Mouse (Mus musculus): ENCODE results near the gene Myh7. TPM values are rescaled to one million over a fixed set of nuclear protein-coding genes. Genes with fewer than 3 reads are reported as not detected.
A peak's percentile ranks its signal among the peaks of the same experiment; 100 is the strongest.

Gene Myh7
- total and polyA plus RNA-seq, 3 experiments, result 0.08 TPM; not detected in 2

DNA sequence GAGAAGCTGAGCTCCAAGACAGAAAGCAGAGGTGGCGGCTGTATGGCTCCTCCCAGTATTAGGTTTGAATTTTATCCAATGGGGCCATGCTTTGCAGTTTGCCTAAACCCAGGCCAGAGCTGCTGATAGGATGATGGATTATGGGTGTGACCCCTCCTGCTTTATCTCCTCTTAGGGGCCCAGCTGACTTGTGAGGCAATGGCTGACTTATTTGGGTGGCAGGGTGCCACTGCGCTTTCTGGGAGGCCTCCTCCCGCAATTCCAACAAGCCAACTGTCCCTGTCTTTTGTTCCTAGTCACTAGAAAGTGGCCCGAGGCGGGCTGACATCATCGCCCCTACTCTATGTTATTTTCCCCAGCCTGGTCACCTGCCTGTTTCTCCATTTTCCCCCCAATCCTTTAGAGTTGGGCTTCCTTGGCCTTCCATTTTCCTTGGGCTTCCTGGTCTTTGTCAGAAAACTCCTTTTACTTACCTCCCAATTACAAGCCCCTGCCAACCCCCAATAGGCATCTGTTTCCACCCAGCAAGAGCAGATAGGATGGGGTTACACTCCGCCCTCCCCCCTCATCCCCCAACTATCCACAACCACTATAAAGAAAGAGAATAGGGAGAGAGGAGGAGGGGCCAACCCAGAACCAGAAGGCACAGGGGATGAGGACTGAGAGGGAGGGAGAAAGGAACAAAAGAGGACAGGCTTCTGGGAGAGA is 69.6 kb downstream of the Myh7 start:
- H3K36me3 ChIP-seq (replicated peaks in 1 of 2; ENCODE audit: control insufficient read depth in 1 of 2, insufficient read depth in 1 of 2, low read length in 1 of 2), result no peaks in the 10 kb centered on the region
- in situ Hi-C loops (cut with MboI; ENCODE audit: low pct_ligation_motif_present, low pct_unique_long_range_greater_than_20kb, low sequenced_read_pairs), result no loop called here
- H3K4me1 ChIP-seq (ENCODE audit: control insufficient read depth in 1 of 2, insufficient read depth in 2 of 2), result peaks cover 0 to 5% of the 10 kb centered on the region in 2 experiments; a peak in 1 of 4 replicates
- H3K4me2 ChIP-seq (ENCODE audit: insufficient read depth, low read depth, poor library complexity, severe bottlenecking), result peak overlapping the region; percentile 39; the same call in 1 of the 2 replicates
- H3K9me3 ChIP-seq (replicated peaks; ENCODE audit: low read length), result peaks cover 4% of the 10 kb centered on the region
- H3K27me3 ChIP-seq (replicated peaks), result peaks cover 94% of the 10 kb centered on the region
- dilution Hi-C loops (cut with MboI; ENCODE audit: extremely low pct_ligation_motif_present, extremely low pct_unique_long_range_greater_than_20kb, low sequenced_read_pairs), result no loop called here
- no peak for TF ChIP-seq GABPA (IDR thresholded peaks at IDR 0.05; ENCODE audit: insufficient replicate concordance, low read depth, low read length)
- TF ChIP-seq MAZ (IDR thresholded peaks at IDR 0.05; ENCODE audit: low read depth, low read length), result no peak
- no peak for TF ChIP-seq USF1 (IDR thresholded peaks at IDR 0.05; ENCODE audit: low read depth, low read length)
- no peak for TF ChIP-seq HCFC1 (IDR thresholded peaks at IDR 0.05; ENCODE audit: low read depth, low read length)
- no peak for TF ChIP-seq PAX5 (IDR thresholded peaks at IDR 0.05; ENCODE audit: low read length)
- no peak for TF ChIP-seq NELFE (IDR thresholded peaks at IDR 0.05; ENCODE audit: low read depth, low read length)
- H3K9ac ChIP-seq (ENCODE audit: insufficient read depth, low read depth), result no peak overlapping the region
- no peak for DNase-seq (ENCODE audit: extremely low read depth)
- no peak overlapping the region for H3K4me3 ChIP-seq (replicated peaks in 1 of 3; ENCODE audit: low read depth in 2 of 3, low read length in 2 of 3, poor library complexity in 1 of 3)
- H3K27ac ChIP-seq (ENCODE audit: insufficient read depth, low read depth), result no peak overlapping the region
- H3K79me2 ChIP-seq (replicated peaks; ENCODE audit: control insufficient read depth, extremely low read depth, insufficient read depth, poor library complexity, severe bottlenecking), result no peaks in the 10 kb centered on the region

Other genes starting within 250 kb of the Myh7 start
- gene Slc7a8, start 212.7 kb downstream of the Myh7 start, total RNA-seq (2012; rRNA removed), result 0.08 and 0.13 TPM in 2 replicates
- not detected in 2 replicates for gene Slc7a8, start 212.7 kb downstream of the Myh7 start, total RNA-seq (2014; rRNA removed)
- gene Slc7a8, start 212.7 kb downstream of the Myh7 start, polyA plus RNA-seq (2012; ENCODE audit: insufficient read length, low read depth), result 0.16 and 0.17 TPM in 2 replicates
- not detected in 2 replicates for gene Rnf212b, start 180.5 kb downstream of the Myh7 start, total RNA-seq (2012; rRNA removed)
- not detected in 2 replicates for gene Rnf212b, start 180.5 kb downstream of the Myh7 start, total RNA-seq (2014; rRNA removed)
- gene Rnf212b, start 180.5 kb downstream of the Myh7 start, polyA plus RNA-seq (2012; ENCODE audit: insufficient read length, low read depth), result not detected in 2 replicates
- gene Homez, start 123.7 kb downstream of the Myh7 start, total RNA-seq (2012; rRNA removed), result 2.3 and 3.7 TPM in 2 replicates
- 3.5 TPM in 2 replicates for gene Homez, start 123.7 kb downstream of the Myh7 start, total RNA-seq (2014; rRNA removed)
- 2.3 and 7.2 TPM in 2 replicates for gene Homez, start 123.7 kb downstream of the Myh7 start, polyA plus RNA-seq (2012; ENCODE audit: insufficient read length, low read depth)
- 1.3 and 1.6 TPM in 2 replicates for gene Ppp1r3e, start 117.1 kb downstream of the Myh7 start, total RNA-seq (2012; rRNA removed)
- 0.51 and 0.55 TPM in 2 replicates for gene Ppp1r3e, start 117.1 kb downstream of the Myh7 start, total RNA-seq (2014; rRNA removed)
- 1.2 and 1.4 TPM in 2 replicates for gene Ppp1r3e, start 117.1 kb downstream of the Myh7 start, polyA plus RNA-seq (2012; ENCODE audit: insufficient read length, low read depth)
- 4.8 and 6.2 TPM in 2 replicates for gene Bcl2l2, start 111.2 kb downstream of the Myh7 start, total RNA-seq (2012; rRNA removed)
- 0.32 and 0.50 TPM in 2 replicates for gene Bcl2l2, start 111.2 kb downstream of the Myh7 start, total RNA-seq (2014; rRNA removed)
- gene Bcl2l2, start 111.2 kb downstream of the Myh7 start, polyA plus RNA-seq (2012; ENCODE audit: insufficient read length, low read depth), result 0.46 and 0.76 TPM in 2 replicates
- 0.13 TPM in 1 of 2 replicates, not detected in the other for gene Gm20521, start 111.2 kb downstream of the Myh7 start, total RNA-seq (2012; rRNA removed)
- not detected in 2 replicates for gene Gm20521, start 111.2 kb downstream of the Myh7 start, total RNA-seq (2014; rRNA removed)
- gene Gm20521, start 111.2 kb downstream of the Myh7 start, polyA plus RNA-seq (2012; ENCODE audit: insufficient read length, low read depth), result not detected in 2 replicates
- gene Pabpn1, start 102.1 kb downstream of the Myh7 start, total RNA-seq (2012; rRNA removed), result 56.8 and 73.7 TPM in 2 replicates
- gene Pabpn1, start 102.1 kb downstream of the Myh7 start, total RNA-seq (2014; rRNA removed), result 85.5 and 88.0 TPM in 2 replicates
- gene Pabpn1, start 102.1 kb downstream of the Myh7 start, polyA plus RNA-seq (2012; ENCODE audit: insufficient read length, low read depth), result 275 and 302 TPM in 2 replicates
- gene Slc22a17, start 81.5 kb downstream of the Myh7 start, total RNA-seq (2012; rRNA removed), result 0.71 and 1.1 TPM in 2 replicates
- 0.04 and 0.16 TPM in 2 replicates for gene Slc22a17, start 81.5 kb downstream of the Myh7 start, total RNA-seq (2014; rRNA removed)
- 0.15 and 0.34 TPM in 2 replicates for gene Slc22a17, start 81.5 kb downstream of the Myh7 start, polyA plus RNA-seq (2012; ENCODE audit: insufficient read length, low read depth)
- gene Efs, start 68.5 kb downstream of the Myh7 start, total RNA-seq (2012; rRNA removed), result not detected in 2 replicates
- not detected in 2 replicates for gene Efs, start 68.5 kb downstream of the Myh7 start, total RNA-seq (2014; rRNA removed)
- gene Efs, start 68.5 kb downstream of the Myh7 start, polyA plus RNA-seq (2012; ENCODE audit: insufficient read length, low read depth), result not detected in 2 replicates
- gene Il25, start 61.9 kb downstream of the Myh7 start, total RNA-seq (2012; rRNA removed), result not detected in 2 replicates
- gene Il25, start 61.9 kb downstream of the Myh7 start, total RNA-seq (2014; rRNA removed), result not detected in 2 replicates
- not detected in 2 replicates for gene Il25, start 61.9 kb downstream of the Myh7 start, polyA plus RNA-seq (2012; ENCODE audit: insufficient read length, low read depth)
- gene Cmtm5, start 58.4 kb downstream of the Myh7 start, total RNA-seq (2012; rRNA removed), result not detected in 2 replicates
- gene Cmtm5, start 58.4 kb downstream of the Myh7 start, total RNA-seq (2014; rRNA removed), result not detected in 2 replicates
- gene Cmtm5, start 58.4 kb downstream of the Myh7 start, polyA plus RNA-seq (2012; ENCODE audit: insufficient read length, low read depth), result not detected in 2 replicates
- 0.21 and 0.98 TPM in 2 replicates for gene Myh6, start 27.7 kb downstream of the Myh7 start, total RNA-seq (2012; rRNA removed)
- 0.04 and 0.16 TPM in 2 replicates for gene Myh6, start 27.7 kb downstream of the Myh7 start, total RNA-seq (2014; rRNA removed)
- gene Myh6, start 27.7 kb downstream of the Myh7 start, polyA plus RNA-seq (2012; ENCODE audit: insufficient read length, low read depth), result 1.3 and 1.5 TPM in 2 replicates
- not detected in 2 replicates for gene Gm17428, start 17.7 kb downstream of the Myh7 start, total RNA-seq (2012; rRNA removed)
- gene Gm17428, start 17.7 kb downstream of the Myh7 start, total RNA-seq (2014; rRNA removed), result not detected in 2 replicates
- gene Gm17428, start 17.7 kb downstream of the Myh7 start, polyA plus RNA-seq (2012; ENCODE audit: insufficient read length, low read depth), result not detected in 2 replicates
- gene Ngdn, start 20.8 kb upstream of the Myh7 start, total RNA-seq (2012; rRNA removed), result 77.9 and 90.7 TPM in 2 replicates
- gene Ngdn, start 20.8 kb upstream of the Myh7 start, total RNA-seq (2014; rRNA removed), result 111 and 128 TPM in 2 replicates
- gene Ngdn, start 20.8 kb upstream of the Myh7 start, polyA plus RNA-seq (2012; ENCODE audit: insufficient read length, low read depth), result 75.4 and 79.0 TPM in 2 replicates
- 0.34 and 0.59 TPM in 2 replicates for gene Zfhx2, start 97.7 kb upstream of the Myh7 start, total RNA-seq (2012; rRNA removed)
- gene Zfhx2, start 97.7 kb upstream of the Myh7 start, total RNA-seq (2014; rRNA removed), result 0.03 and 0.07 TPM in 2 replicates
- gene Zfhx2, start 97.7 kb upstream of the Myh7 start, polyA plus RNA-seq (2012; ENCODE audit: insufficient read length, low read depth), result 0.29 and 0.30 TPM in 2 replicates
- gene Thtpa, start 100.2 kb upstream of the Myh7 start, total RNA-seq (2012; rRNA removed), result 3.7 and 4.0 TPM in 2 replicates
- 9.0 and 9.4 TPM in 2 replicates for gene Thtpa, start 100.2 kb upstream of the Myh7 start, total RNA-seq (2014; rRNA removed)
- 5.5 and 6.7 TPM in 2 replicates for gene Thtpa, start 100.2 kb upstream of the Myh7 start, polyA plus RNA-seq (2012; ENCODE audit: insufficient read length, low read depth)
- 23.4 and 28.5 TPM in 2 replicates for gene Ap1g2, start 112.0 kb upstream of the Myh7 start, total RNA-seq (2012; rRNA removed)
- 16.2 and 18.3 TPM in 2 replicates for gene Ap1g2, start 112.0 kb upstream of the Myh7 start, total RNA-seq (2014; rRNA removed)
- gene Ap1g2, start 112.0 kb upstream of the Myh7 start, polyA plus RNA-seq (2012; ENCODE audit: insufficient read length, low read depth), result 59.1 and 64.8 TPM in 2 replicates
- gene Jph4, start 122.3 kb upstream of the Myh7 start, total RNA-seq (2012; rRNA removed), result not detected in 2 replicates
- not detected in 2 replicates for gene Jph4, start 122.3 kb upstream of the Myh7 start, total RNA-seq (2014; rRNA removed)
- not detected in 2 replicates for gene Jph4, start 122.3 kb upstream of the Myh7 start, polyA plus RNA-seq (2012; ENCODE audit: insufficient read length, low read depth)
- not detected in 2 replicates for gene Dhrs2, start 227.4 kb upstream of the Myh7 start, total RNA-seq (2012; rRNA removed)
- gene Dhrs2, start 227.4 kb upstream of the Myh7 start, total RNA-seq (2014; rRNA removed), result not detected in 2 replicates
- not detected in 2 replicates for gene Dhrs2, start 227.4 kb upstream of the Myh7 start, polyA plus RNA-seq (2012; ENCODE audit: insufficient read length, low read depth)

All from CH12.LX (cell line).